Mouse (Mus musculus) liver (tissue): ENCODE data around the gene Aff3.

Experiments
- DNase-seq: peaks from one replicate; pipeline ENCODE4 v3.0.0-alpha.2; 2020; ENCODE audit warnings: mixed read lengths

Gene Aff3

GRCm38 (mm10) chr1:38430311-38430710, 234.4 kb downstream of the Aff3 start:
- peak; percentile 31 for DNase-seq

GRCm38 (mm10) chr1:38428708-38429683, 235.8 kb downstream of the Aff3 start:
- DNase-seq, result no peak

GRCm38 (mm10) chr1:38422921-38423320, 241.8 kb downstream of the Aff3 start:
- no peak for DNase-seq

GRCm38 (mm10) chr1:38419331-38419730, 245.4 kb downstream of the Aff3 start:
- DNase-seq, result no peak

GRCm38 (mm10) chr1:38418181-38419032, 246.3 kb downstream of the Aff3 start:
- DNase-seq, result no peak

- DNase-seq, result no peak
Observed at GRCm38 (mm10) chr1:38417196-38417595, 247.6 kb downstream of the Aff3 start.

- DNase-seq, result no peak
Observed at GRCm38 (mm10) chr1:38415511-38415910, 249.2 kb downstream of the Aff3 start.

GRCm38 (mm10) chr1:38411106-38411505, 253.6 kb downstream of the Aff3 start:
- DNase-seq, result no peak

GRCm38 (mm10) chr1:38410457-38410856, 254.3 kb downstream of the Aff3 start:
- no peak for DNase-seq

- no peak for DNase-seq
Observed at GRCm38 (mm10) chr1:38408241-38408640, 256.5 kb downstream of the Aff3 start.

GRCm38 (mm10) chr1:38403781-38404180, 261.0 kb downstream of the Aff3 start:
- no peak for DNase-seq

GRCm38 (mm10) chr1:38401856-38402255, 262.9 kb downstream of the Aff3 start:
- DNase-seq, result no peak

- DNase-seq, result no peak
Observed at GRCm38 (mm10) chr1:38399269-38399668, 265.5 kb downstream of the Aff3 start.

- DNase-seq, result no peak
Observed at GRCm38 (mm10) chr1:38398566-38398965, 266.2 kb downstream of the Aff3 start.

- DNase-seq, result no peak
Observed at GRCm38 (mm10) chr1:38395194-38395681, 269.5 kb downstream of the Aff3 start.

GRCm38 (mm10) chr1:38394493-38394892, 270.3 kb downstream of the Aff3 start:
- DNase-seq, result no peak

- no peak for DNase-seq
Observed at GRCm38 (mm10) chr1:38393516-38393915, 271.2 kb downstream of the Aff3 start.

- peak; percentile 69 for DNase-seq
Observed at GRCm38 (mm10) chr1:38392928-38393327, 271.8 kb downstream of the Aff3 start.

GRCm38 (mm10) chr1:38390886-38391249, 273.9 kb downstream of the Aff3 start:
- no peak for DNase-seq

GRCm38 (mm10) chr1:38390235-38390885, 274.4 kb downstream of the Aff3 start:
- DNase-seq, result no peak

- no peak for DNase-seq
Observed at GRCm38 (mm10) chr1:38389576-38389975, 275.2 kb downstream of the Aff3 start.

- DNase-seq, result no peak
Observed at GRCm38 (mm10) chr1:38388466-38388865, 276.3 kb downstream of the Aff3 start.

GRCm38 (mm10) chr1:38387438-38387837, 277.3 kb downstream of the Aff3 start:
- DNase-seq, result no peak
